Mouse (Mus musculus) megakaryocyte, adult 5-6 weeks (primary cell): ENCODE measurements around the gene Hnrnph1. TPM values are rescaled to one million over a fixed set of nuclear protein-coding genes. Genes with fewer than 3 reads are reported as not detected.

Experiments
- ATAC-seq: 2 replicates; pipeline ENCODE4 v1.8.0; 2016; ENCODE audit warnings: mild to moderate bottlenecking, inconsistent platforms; ENCODE audit not compliant: poor library complexity, severe bottlenecking
- total RNA-seq, 2 experiments: library from RNA; stranded (forward) in 1 of 2; stranded (reverse) in 1 of 2; fragments of 153-499, 151-499 nt in 1 of 2; fragments of 221-1000, 200-1000 nt in 1 of 2; gene quantifications; 2 replicates each; pipeline versions ENCODE4 v1.2.3 to v1.2.4; 2015 to 2017

Hnrnph1 gene
- total RNA-seq, 2 experiments from 2014 or later: 400 to 436 TPM

GRCm38 (mm10) chr11:50371911-50372310 is 4.9 kb upstream of the Hnrnph1 start:
- ATAC-seq: no peak

- no peak for ATAC-seq
Measured at GRCm38 (mm10) chr11:50373086-50373485, 3.7 kb upstream of the Hnrnph1 start.

GRCm38 (mm10) chr11:50373621-50374020 is 3.2 kb upstream of the Hnrnph1 start:
- no peak for ATAC-seq

- ATAC-seq: no peak
Measured at GRCm38 (mm10) chr11:50374286-50375015, 2.3 kb upstream of the Hnrnph1 start.

- no peak for ATAC-seq
Measured at GRCm38 (mm10) chr11:50375421-50375820, 1.4 kb upstream of the Hnrnph1 start.

GRCm38 (mm10) chr11:50376156-50376790 is 517 bp upstream of the Hnrnph1 start:
- no peak for ATAC-seq

GRCm38 (mm10) chr11:50377892-50378684 is 1.3 kb downstream of the Hnrnph1 start:
- peak; percentile 55 for ATAC-seq

GRCm38 (mm10) chr11:50379023-50379752 is 2.4 kb downstream of the Hnrnph1 start:
- ATAC-seq: no peak

GRCm38 (mm10) chr11:50381311-50381710 is 4.5 kb downstream of the Hnrnph1 start:
- no peak for ATAC-seq

- ATAC-seq: no peak
Measured at GRCm38 (mm10) chr11:50387167-50387679, 10.4 kb downstream of the Hnrnph1 start.

- ATAC-seq: no peak
Measured at GRCm38 (mm10) chr11:50387697-50388096, 10.9 kb downstream of the Hnrnph1 start.

GRCm38 (mm10) chr11:50388217-50388929 is 11.6 kb downstream of the Hnrnph1 start:
- no peak for ATAC-seq

- no peak for ATAC-seq
Measured at GRCm38 (mm10) chr11:50389011-50389410, 12.2 kb downstream of the Hnrnph1 start.

- no peak for ATAC-seq
Measured at GRCm38 (mm10) chr11:50389616-50390015, 12.8 kb downstream of the Hnrnph1 start.

- no peak for ATAC-seq
Measured at GRCm38 (mm10) chr11:50391272-50391960, 14.6 kb downstream of the Hnrnph1 start.

- no peak for ATAC-seq
Measured at GRCm38 (mm10) chr11:50393306-50393705, 16.5 kb downstream of the Hnrnph1 start.

GRCm38 (mm10) chr11:50394731-50395130 is 17.9 kb downstream of the Hnrnph1 start:
- ATAC-seq: no peak

- ATAC-seq: no peak
Measured at GRCm38 (mm10) chr11:50396766-50397307, 20.0 kb downstream of the Hnrnph1 start.

GRCm38 (mm10) chr11:50397316-50397715 is 20.5 kb downstream of the Hnrnph1 start:
- no peak for ATAC-seq
